Mouse (Mus musculus) limb, embryonic 12.5 days (tissue): ENCODE measurements at regions not wholly inside any gene's neighbourhood (a gene's known extent, or its start where the extent isn't known, plus 50 kb on each side); places are given as distances from the start of the nearest gene placed in this dataset.

ENCODE experiments used
- ATAC-seq: fragments of 200-750 bp; cut with Nextera tagmentation; 2 replicates; pipeline ENCODE4 v1.8.0; 2017; ENCODE audit warnings: low read depth, moderate TSS enrichment; ENCODE audit not compliant: insufficient number of reproducible peaks, insufficient read depth, low FRiP score, low TSS enrichment
- H3K27ac ChIP-seq: fragments of 300-500 bp; sonication (generic); 2 replicates; pipeline ENCODE4 v1.5.1; 2016; ENCODE audit warnings: mild to moderate bottlenecking, moderate library complexity
- H3K27me3 ChIP-seq: fragments of 300-500 bp; sonication (generic); 2 replicates; pipeline ENCODE4 v1.6.1; 2016; ENCODE audit warnings: mild to moderate bottlenecking, moderate library complexity
- H3K36me3 ChIP-seq: fragments of 300-500 bp; sonication (generic); 2 replicates; pipeline ENCODE4 v1.6.1; 2016; ENCODE audit warnings: mild to moderate bottlenecking, moderate library complexity
- H3K4me1 ChIP-seq: fragments of 300-500 bp; sonication (generic); replicated peaks from 2 replicates; pipeline ENCODE4 v1.6.1; 2016
- H3K4me2 ChIP-seq: fragments of 300-500 bp; sonication (generic); 2 replicates; pipeline ENCODE4 v1.6.1; 2016; ENCODE audit warnings: mild to moderate bottlenecking, moderate library complexity
- H3K4me3 ChIP-seq: fragments of 300-500 bp; sonication (generic); replicated peaks from 2 replicates; pipeline ENCODE4 v1.5.1; 2016; ENCODE audit warnings: mild to moderate bottlenecking
- H3K9ac ChIP-seq: fragments of 300-500 bp; sonication (generic); replicated peaks from 2 replicates; pipeline ENCODE4 v1.6.1; 2016; ENCODE audit warnings: mild to moderate bottlenecking, moderate library complexity
- H3K9me3 ChIP-seq: fragments of 300-500 bp; sonication (generic); 2 replicates; pipeline ENCODE4 v1.6.1; 2016; ENCODE audit warnings: mild to moderate bottlenecking, moderate library complexity
- WGBS: fragments of 180-500 bp; shearing (Covaris S2); methylation state at CpG from one replicate; pipeline ENCODE4 v1.1.7; 2016; 5-methylcytosine and 5-hydroxymethylcytosine counted together

DNA sequence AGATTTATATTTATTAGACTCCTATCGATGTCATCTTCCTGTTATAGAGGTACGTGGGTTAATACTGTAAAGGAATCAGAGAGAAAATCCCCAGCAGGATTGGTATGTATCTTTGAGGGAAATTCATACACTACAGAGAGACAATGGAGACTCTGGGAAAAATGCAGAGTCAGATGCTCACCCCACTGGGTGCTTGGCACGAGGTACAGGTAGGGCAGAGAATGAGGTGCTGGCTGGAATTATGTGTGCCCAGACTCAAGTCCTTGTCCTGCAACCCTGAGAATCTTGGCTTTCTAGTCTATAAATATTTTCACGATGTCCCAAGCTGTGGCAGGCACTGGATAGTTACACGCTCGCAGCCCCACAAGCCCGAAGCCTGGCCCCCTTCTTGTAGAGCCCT is 57.8 kb upstream of the Cry1 start:
- Histone ChIP-seq H3K4me2 (no peak overlapping the region), H3K36me3 (no peaks in the 10 kb centered on the region), H3K9me3 (no peaks in the 10 kb centered on the region), H3K9ac (no peak overlapping the region), H3K27ac (no peak overlapping the region), H3K4me1 (no peaks in the 10 kb centered on the region), H3K27me3 (no peaks in the 10 kb centered on the region; the same call in 1 of the 2 replicates), H3K4me3 (no peak overlapping the region)
- WGBS, result 84% methylated on average over 7 of the region's 7 CpGs
- ATAC-seq, result no peak

DNA sequence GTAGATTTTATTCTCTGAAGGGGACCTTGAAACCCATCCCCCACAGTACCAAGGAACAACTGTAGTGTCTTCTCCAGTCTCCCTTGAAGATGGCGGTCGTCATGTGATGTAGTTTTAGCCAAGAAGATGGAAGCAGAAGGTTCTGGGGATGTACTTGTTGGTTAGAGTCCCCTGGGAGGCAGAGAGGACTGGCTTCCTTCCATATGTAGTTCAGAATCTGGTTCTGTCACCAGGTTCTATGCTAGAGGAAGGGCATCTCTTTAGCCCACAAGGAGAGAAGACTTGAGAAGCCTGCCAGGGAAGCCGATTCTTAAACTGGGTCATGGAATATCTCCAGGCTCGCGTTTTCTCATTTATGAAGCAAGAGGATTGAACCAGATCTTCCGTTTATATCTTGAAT is 58.7 kb upstream of the Cry1 start:
- H3K4me3 ChIP-seq, result no peak overlapping the region
- H3K9me3 ChIP-seq, result no peaks in the 10 kb centered on the region
- no peaks in the 10 kb centered on the region for H3K36me3 ChIP-seq
- no peak for ATAC-seq
- WGBS, result 87% methylated on average over 6 of the region's 6 CpGs
- H3K4me2 ChIP-seq, result no peak overlapping the region
- no peaks in the 10 kb centered on the region; the same call in 1 of the 2 replicates for H3K27me3 ChIP-seq
- H3K4me1 ChIP-seq, result no peaks in the 10 kb centered on the region
- H3K9ac ChIP-seq, result no peak overlapping the region
- H3K27ac ChIP-seq, result no peak overlapping the region

DNA sequence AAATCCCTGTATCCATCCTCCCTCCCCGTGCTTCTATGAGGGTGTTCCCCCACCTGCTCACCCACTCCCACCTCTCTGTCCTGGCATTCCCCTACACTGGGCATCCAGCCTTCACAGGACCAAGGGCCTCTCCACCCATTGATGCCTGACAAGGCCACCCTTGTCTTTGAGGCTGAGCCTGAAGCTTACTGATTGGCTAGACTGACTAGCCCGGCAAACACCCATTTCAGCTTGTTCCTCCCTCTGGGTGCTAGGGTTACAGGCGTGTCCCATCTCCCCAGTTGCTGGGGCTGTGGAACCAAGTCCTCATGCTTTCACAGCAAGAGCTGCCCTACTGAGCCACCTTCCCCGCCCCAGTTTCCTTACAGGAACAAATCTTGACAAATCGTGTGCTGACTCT is 80.9 kb upstream of the Cry1 start:
- H3K4me2 ChIP-seq, result no peak overlapping the region
- no peak for ATAC-seq
- no peak overlapping the region for H3K27ac ChIP-seq
- peaks cover 12% of the 10 kb centered on the region for H3K27me3 ChIP-seq
- 0 out of 2 replicates have a peak, but pooled peaks cover 2% of the 10 kb centered on the region for H3K4me1 ChIP-seq
- H3K4me3 ChIP-seq, result no peak overlapping the region
- 40% methylated on average over 5 of the region's 5 CpGs for WGBS
- no peaks in the 10 kb centered on the region for H3K36me3 ChIP-seq
- no peak overlapping the region for H3K9ac ChIP-seq
- H3K9me3 ChIP-seq, result no peaks in the 10 kb centered on the region

DNA sequence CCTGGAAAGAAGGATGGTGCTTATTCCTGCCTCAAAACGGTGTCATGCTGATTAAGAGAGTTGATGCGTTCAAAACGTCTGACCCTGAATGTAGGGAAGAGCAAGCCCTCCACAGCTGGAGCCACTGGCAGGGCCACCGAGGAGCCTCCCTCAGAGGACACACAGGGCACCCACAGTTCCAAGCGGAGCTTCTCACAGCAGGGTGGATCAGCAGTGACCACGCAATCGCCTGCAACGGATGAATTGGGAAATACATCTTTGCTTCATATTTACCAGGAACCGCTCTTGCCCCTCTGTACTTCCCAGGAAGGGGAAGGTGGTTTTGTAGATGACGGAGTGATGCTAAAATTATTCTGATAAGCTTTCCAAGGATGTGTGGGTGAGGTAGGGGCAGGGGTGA is 81.3 kb upstream of the Cry1 start:
- 37% methylated on average over 10 of the region's 10 CpGs for WGBS
- Histone ChIP-seq H3K9me3 (no peaks in the 10 kb centered on the region), H3K4me3 (no peak overlapping the region), H3K4me1 (0 out of 2 replicates have a peak, but pooled peaks cover 2% of the 10 kb centered on the region), H3K27ac (no peak overlapping the region), H3K36me3 (no peaks in the 10 kb centered on the region), H3K27me3 (peaks cover 12% of the 10 kb centered on the region), H3K9ac (no peak overlapping the region), H3K4me2 (no peak overlapping the region)
- ATAC-seq, result no peak

DNA sequence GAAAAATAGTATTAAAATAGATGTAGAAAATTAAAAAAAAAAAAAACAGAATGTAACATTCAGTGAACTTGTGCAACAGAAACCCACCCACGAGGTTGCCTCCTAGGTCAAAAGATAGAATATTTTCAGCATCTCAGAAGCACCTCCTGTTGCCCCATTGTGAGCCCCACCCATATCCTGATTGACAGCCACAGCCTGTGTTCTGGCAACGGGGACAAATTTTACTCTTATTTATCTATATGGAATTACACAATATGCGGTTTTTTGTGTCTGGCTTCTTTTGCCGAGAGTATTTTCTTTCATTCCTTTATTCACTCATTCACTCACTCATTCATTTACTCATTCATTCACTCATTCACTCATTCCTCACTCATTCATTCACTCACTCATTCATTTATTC is 81.9 kb upstream of the Cry1 start:
- Histone ChIP-seq H3K27ac (no peak overlapping the region), H3K9me3 (no peaks in the 10 kb centered on the region), H3K27me3 (peaks cover 12% of the 10 kb centered on the region), H3K9ac (no peak overlapping the region), H3K4me2 (no peak overlapping the region), H3K4me3 (no peak overlapping the region), H3K4me1 (peaks cover 5% of the 10 kb centered on the region; the same call in 1 of the 2 replicates), H3K36me3 (no peaks in the 10 kb centered on the region)
- no peak for ATAC-seq
- WGBS, result 80% methylated on average over 4 of the region's 4 CpGs

DNA sequence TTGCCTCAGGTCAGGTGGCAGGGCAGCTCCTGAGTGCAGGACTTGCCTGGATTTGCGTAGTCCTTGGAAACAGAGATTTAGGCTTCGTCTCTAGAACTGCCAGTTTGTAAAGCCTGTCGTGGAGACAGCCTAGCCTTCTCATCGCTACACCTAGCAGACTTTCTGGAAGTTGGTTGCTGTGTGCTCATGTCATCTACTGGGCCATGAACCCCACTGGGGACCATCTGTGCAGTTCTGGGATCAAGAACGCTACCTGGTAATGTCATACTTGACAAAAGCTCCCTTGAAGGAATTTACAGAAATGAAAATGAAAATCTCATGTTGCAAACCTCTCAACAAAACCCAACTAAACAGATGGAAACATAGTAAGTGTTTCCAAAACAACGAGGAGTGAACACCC is 85.3 kb upstream of the Cry1 start:
- Histone ChIP-seq H3K36me3 (no peaks in the 10 kb centered on the region), H3K27me3 (peaks cover 9% of the 10 kb centered on the region), H3K4me1 (peaks cover 10% of the 10 kb centered on the region), H3K9ac (no peak overlapping the region), H3K27ac (no peak overlapping the region), H3K9me3 (no peaks in the 10 kb centered on the region), H3K4me2 (no peak overlapping the region), H3K4me3 (no peak overlapping the region)
- 81% methylated on average over 6 of the region's 6 CpGs for WGBS
- ATAC-seq, result no peak

DNA sequence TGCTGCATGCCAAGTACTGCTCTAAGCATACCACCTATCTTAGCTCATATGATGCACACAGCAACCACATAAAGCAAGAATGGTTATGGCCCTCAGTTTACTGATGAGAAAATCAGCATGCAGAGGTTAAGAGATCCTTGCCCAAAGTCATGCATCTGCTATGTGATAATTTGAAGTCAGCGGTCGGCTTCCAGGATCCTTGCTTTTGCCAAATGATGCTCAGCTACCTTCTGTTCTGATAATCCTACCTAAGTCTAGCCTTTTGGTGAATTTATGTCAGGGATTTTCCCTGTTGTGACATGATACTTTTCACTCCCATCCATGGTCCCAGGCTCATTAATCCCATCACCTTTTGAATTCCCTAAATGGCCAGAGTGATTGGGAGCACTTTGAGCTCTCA is 91.9 kb upstream of the Cry1 start:
- H3K4me3 ChIP-seq, result no peak overlapping the region

DNA sequence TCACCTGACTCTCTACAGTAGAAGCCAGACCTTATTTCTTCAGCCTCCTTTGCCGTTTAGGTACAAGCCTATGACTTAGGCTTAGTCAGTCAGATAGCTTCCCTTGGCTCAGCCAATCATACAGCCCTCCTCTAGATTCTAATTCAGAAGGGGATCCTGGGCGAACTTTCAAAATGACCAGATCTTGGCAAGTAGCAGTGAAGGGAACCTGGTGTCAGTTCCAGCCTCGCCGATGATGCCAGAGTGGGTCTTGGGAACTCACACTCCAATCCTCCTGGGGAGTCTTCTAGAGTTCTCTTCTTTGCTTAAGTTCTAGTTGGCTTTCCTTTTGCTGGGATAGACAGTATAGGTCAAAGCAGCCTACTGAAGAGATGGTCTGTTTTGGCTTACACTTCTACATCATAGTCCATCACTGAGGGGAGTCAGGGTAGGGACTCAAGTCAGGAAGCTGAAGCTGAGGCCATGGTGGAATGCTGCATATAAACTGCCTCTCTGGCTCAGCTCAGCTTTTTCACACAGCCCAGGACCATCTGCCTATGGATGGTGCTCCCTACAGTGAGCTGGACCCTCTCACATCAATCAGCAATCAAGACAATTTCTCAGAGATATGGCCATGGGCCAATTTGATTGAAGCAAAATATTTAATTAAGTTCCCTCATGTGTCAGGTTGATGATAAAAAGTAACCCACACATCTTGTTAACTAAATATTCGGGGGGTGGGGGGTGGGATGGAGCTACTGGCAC is 94.7 kb upstream of the Btbd11 start:
- Histone ChIP-seq H3K9me3 (no peaks in the 10 kb centered on the region), H3K4me3 (no peak overlapping the region), H3K4me1 (no peaks in the 10 kb centered on the region), H3K27me3 (no peaks in the 10 kb centered on the region), H3K27ac (no peak overlapping the region), H3K36me3 (no peaks in the 10 kb centered on the region), H3K4me2 (no peak overlapping the region), H3K9ac (no peak overlapping the region)
- ATAC-seq, result no peak
- 88% methylated on average over 5 of the region's 5 CpGs for WGBS

More for the DNA sequence above, 91.9 kb upstream of the Cry1 start:
- Histone ChIP-seq H3K36me3 (no peaks in the 10 kb centered on the region), H3K27ac (no peak overlapping the region), H3K4me2 (no peak overlapping the region), H3K9me3 (no peaks in the 10 kb centered on the region), H3K4me1 (peaks cover 6% of the 10 kb centered on the region), H3K27me3 (no peaks in the 10 kb centered on the region), H3K9ac (no peak overlapping the region)
- no peak for ATAC-seq
- 93% methylated on average over 2 of the region's 2 CpGs for WGBS

DNA sequence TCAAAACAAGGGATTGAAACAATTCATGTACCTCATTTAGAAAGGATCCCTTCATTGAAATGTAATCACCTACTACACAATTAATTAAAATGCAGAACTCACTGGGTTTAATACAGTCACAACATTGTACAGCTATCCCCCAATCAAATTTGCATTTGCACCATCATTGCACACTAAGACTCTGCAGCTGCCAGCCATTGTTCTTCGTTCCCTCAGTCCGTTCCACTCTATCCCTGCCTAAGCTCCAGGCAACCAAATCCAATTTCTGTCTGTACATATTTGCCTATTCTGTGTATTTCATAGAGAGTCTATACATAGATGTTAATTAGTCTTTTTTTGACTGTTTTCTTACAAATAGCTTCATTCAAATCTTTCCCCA is 94.1 kb upstream of the Btbd11 start:
- 85% methylated on average over 2 of the region's 2 CpGs for WGBS
- no peak for ATAC-seq
- no peaks in the 10 kb centered on the region for H3K9me3 ChIP-seq

DNA sequence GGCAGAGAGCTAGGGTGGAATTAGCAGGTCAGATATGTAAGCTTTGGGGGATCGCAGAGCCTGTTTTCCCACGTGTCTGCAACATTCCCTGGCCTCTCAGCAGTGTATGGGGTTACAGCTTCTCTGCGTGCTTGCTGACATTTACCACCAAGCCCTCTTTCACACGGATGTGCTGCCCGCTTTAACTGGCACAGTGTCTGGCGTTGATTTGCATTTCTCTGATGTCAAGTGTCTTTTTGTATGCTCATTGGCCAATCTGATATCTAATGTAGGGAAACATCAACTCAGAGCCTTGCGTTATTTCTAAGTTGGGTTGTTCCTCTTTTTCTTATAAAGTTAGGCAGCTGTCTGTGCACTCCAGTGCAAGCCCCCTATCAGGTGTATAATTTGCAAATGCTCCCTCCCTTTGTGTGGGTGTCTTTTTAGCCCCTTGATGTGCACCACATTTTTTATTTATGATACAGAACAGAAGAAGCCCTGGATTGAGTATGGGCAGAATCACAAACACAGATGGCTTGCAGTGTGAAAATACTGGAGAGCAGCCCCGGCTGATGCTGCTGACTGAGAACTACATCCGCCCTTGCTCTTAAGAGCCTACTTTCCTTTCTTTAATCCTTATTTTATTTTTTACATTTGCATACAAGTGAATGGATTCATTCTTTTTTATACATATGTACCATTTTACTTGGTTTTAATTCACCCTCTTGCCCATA is 93.4 kb upstream of the Btbd11 start:
- no peak for ATAC-seq
- Histone ChIP-seq H3K27ac (no peak overlapping the region), H3K27me3 (no peaks in the 10 kb centered on the region), H3K9me3 (no peaks in the 10 kb centered on the region), H3K36me3 (no peaks in the 10 kb centered on the region), H3K4me1 (no peaks in the 10 kb centered on the region), H3K9ac (no peak overlapping the region), H3K4me2 (no peak overlapping the region), H3K4me3 (no peak overlapping the region)
- 67% methylated on average over 9 of the region's 9 CpGs for WGBS

More for the DNA sequence above, 94.1 kb upstream of the Btbd11 start:
- no peak overlapping the region for H3K4me2 ChIP-seq
- no peak overlapping the region for H3K9ac ChIP-seq
- H3K27me3 ChIP-seq, result no peaks in the 10 kb centered on the region
- no peaks in the 10 kb centered on the region for H3K4me1 ChIP-seq
- no peak overlapping the region for H3K4me3 ChIP-seq
- no peaks in the 10 kb centered on the region for H3K36me3 ChIP-seq
- H3K27ac ChIP-seq, result no peak overlapping the region

DNA sequence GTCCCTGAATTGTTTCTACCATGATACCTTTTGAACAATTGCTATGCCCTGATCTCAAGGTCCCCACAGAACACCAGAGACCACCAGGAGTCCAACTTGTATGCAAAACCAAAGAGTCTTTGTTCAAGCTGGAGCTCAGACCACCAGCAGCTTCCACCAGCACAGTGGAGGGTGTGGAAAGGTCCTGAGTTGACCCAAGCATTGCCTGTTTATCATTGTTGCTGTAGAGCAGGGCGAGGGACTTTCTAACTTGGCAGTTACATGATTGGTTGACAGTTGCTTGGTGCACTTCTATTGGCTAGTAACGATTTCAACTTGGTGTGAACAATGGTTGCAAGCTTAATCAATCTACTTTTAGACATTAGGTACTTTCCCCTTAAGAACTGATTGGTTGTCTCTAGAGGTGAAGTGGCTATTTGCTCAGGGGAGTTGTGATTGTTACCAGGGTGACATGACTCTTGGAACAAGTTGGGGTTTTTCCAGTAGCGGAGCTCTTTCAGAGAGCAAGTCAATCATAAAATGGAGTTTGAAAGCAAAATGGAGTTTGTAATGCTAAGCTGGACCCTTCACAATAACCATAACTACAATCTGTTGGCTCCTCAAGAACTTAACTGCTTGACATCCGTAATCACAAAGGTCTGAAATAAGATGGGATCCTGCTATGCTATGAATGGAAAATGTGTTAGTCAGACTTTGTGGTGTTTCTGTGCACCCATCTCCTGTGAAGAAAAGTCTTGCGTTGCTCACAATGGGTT is 91.3 kb upstream of the Btbd11 start:
- no peak for ATAC-seq
- H3K4me1 ChIP-seq, result no peaks in the 10 kb centered on the region
- no peaks in the 10 kb centered on the region for H3K9me3 ChIP-seq
- H3K36me3 ChIP-seq, result no peaks in the 10 kb centered on the region
- H3K4me3 ChIP-seq, result no peak overlapping the region
- no peaks in the 10 kb centered on the region for H3K27me3 ChIP-seq
- no peak overlapping the region for H3K9ac ChIP-seq
- H3K4me2 ChIP-seq, result no peak overlapping the region
- H3K27ac ChIP-seq, result no peak overlapping the region
- 90% methylated on average over 5 of the region's 5 CpGs for WGBS
